Mouse (Mus musculus) heart, postnatal 25 days (tissue): ENCODE data around the gene Erbb2. TPM values are rescaled to one million over a fixed set of nuclear protein-coding genes. Genes with fewer than 3 reads are reported as not detected.

ENCODE experiments used
- DNase-seq: peaks from one replicate; pipeline ENCODE4 v3.0.0; 2022; ENCODE audit warnings: low spot score
- intact Hi-C: fragments of 180-260 bp; cut with DNase I; formaldehyde crosslinking; loops from one replicate; pipeline ENCODE4 v1.15.1; 2025
- total RNA-seq, 2 experiments: library from RNA; stranded (reverse); gene quantifications; 2 replicates each; pipeline ENCODE4 v1.2.3; 2021

Erbb2 gene
- total RNA-seq, 2 experiments from 2014 or later: 7.7 to 9.2 TPM

GRCm38 (mm10) chr11:98449921-98450771, 37.9 kb downstream of the Erbb2 start:
- DNase-seq: no peak
- intact Hi-C loops: no loop called here

- intact Hi-C loops: no loop called here
- DNase-seq: no peak
These were observed 43.2 kb downstream of the Erbb2 start for GRCm38 (mm10) chr11:98455484-98455883.

DNA sequence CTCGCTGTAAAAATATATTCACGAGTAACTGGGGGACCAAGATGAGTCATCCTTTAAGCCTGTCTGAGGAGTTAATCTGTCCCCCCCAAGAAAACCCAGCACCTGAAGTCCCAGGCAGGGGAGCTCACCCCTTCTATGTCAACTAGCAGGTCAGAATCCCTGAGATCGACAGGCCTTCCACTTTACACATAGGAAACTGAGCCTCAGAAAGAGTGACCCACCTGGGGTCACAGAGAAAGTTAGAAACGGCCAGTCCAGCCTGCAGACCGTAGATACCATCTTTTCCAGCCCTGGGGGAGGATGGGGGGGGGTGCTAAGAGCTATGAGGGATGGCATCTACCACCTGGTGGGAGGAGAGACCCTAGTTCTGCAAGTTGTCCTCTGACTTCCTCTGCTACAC, 44.3 kb downstream of the Erbb2 start:
- intact Hi-C loops: loop anchor here (2.0 kb wide), 1 partner anchor 192 kb away; no protein-coding TSS in a partner anchor
- no peak for DNase-seq

GRCm38 (mm10) chr11:98456945-98457344, 44.7 kb downstream of the Erbb2 start:
- intact Hi-C loops: loop anchor here (1.0 to 2.0 kb wide), 2 partner anchors 115 to 192 kb away; no protein-coding TSS in a partner anchor
- no peak for DNase-seq

DNA sequence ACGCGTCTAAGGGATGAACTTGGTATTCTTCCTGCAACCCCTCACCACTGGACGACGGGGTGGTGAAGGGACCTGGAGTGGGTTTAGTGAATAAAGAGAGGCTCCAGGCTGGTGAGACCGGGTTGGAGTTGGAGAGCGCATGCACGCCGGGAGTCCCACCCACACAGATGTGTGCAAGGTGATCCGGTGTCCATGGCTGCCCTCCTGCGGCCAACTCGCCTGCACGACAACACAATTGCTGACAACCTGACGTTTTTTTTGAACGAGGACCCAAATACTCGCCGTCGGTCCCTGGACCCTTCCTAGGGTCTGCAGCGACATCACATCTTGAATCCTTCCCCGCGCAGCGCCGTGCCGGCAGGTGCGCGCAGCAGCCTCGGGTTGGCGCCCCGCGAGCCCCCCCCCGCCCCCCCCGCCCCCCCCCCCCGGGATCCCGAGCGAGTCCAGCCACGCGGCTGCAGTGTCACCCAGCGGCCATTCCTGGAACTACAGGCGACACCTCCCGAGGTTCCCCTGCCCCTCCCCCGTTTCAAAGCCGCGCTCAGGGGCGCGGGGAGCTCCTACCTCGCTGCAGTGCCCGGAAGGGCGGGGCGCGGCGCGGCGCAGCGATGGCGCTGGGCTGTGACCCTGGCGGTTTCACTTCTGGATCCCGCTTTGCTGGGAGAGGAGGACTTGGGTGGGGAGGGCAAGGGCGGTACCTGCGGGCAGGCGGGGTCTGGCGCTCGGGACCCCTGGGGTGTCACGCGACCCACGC, 45.3 kb downstream of the Erbb2 start:
- DNase-seq: peak; percentile 49
- intact Hi-C loops: loop anchor here (1.0 to 2.0 kb wide), 2 partner anchors 115 to 193 kb away; no protein-coding TSS in a partner anchor

DNA sequence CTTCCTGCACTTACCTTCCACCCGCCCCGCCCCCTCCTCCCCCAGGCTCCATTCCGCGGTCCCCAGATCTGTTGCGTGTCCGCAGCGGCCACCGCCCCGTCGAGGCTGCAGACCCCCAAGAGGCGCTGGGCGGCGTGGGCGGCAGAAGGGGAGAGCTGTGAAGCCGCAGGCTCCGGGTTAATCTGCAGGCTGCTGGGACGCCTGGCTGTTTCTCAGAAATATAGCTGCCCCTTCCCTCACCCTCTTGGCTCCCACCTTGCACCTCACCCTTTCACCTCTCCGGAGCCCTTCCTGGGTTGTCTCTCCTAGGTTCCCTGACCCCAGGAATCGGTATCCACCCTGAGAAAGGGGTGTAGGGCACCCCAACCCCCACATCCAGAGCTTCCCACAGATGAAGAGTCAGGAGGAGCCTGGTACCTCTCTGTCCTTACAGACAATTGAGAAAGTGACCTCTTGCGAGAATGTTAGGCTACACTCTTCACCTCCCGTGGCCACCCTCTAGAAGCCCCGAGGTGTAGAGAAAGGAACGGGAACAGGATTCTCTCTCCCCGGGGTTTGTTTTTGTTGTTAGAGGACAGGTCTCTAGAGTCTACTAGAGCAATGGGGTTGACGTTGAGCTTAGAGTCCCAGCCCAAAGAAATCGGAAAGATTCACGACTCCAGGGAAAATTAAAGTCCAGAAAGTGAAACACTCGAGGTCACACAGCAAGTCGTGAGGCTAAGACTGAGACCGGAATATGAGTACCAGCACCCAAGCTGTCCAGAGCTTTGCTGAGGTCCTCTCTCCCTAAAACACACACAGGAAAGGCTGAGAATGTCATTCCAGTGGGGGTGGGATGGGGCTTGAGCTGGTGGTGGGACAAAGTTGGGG, 46.1 kb downstream of the Erbb2 start:
- no peak for DNase-seq
- intact Hi-C loops: no loop called here

DNA sequence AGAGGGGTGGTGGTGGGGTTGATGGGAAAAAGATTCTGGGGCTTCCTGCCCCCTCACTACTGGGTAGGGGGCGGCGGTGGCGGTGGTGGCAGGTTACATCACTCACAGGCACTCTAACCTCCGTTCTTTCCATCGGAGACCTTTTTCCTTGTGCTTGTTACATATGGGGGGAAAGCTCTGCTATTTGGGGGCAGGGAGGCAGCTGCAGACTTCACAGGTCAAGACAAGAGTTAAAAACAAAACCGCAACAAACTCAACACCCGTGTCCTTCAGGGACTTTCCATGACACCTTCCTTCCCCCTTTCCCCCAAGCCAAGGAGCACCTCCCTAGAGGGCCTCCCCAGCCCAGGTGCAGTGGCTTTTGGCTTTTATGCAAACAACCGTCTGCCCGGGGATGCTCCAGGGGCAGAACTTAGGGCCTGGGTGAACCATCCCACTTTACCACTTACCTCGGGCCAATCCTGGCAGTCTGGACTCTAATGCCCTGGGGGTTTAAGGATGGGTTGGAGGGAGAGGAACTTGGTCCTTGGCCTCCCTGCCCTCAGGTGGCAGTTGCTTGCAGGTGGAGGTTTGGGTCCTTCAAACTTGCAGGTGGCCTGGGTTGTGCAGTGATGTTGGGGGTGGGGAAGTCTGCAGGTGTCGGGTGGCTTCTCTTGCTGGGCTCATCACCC, 46.9 kb downstream of the Erbb2 start:
- intact Hi-C loops: no loop called here
- DNase-seq: no peak

DNA sequence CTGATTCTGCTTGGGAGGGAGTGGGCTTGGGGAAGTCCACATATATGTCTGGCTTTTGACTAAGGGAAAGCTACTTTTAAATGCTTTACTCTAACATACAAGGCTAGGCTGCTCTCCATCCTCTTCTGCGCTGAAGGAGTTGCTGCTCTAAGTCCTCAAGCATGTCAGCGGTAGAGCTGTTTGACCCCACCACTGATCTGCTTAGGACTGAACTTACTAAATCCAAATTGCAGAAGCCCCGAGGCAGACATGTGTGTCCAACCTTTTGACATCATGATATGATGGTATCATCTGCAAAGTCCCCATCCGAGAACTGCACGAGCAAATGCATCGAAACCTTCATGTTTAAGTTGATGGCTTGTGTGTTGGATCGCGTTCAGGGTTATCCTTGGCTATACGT, 47.6 kb downstream of the Erbb2 start:
- intact Hi-C loops: no loop called here
- DNase-seq: no peak

DNA sequence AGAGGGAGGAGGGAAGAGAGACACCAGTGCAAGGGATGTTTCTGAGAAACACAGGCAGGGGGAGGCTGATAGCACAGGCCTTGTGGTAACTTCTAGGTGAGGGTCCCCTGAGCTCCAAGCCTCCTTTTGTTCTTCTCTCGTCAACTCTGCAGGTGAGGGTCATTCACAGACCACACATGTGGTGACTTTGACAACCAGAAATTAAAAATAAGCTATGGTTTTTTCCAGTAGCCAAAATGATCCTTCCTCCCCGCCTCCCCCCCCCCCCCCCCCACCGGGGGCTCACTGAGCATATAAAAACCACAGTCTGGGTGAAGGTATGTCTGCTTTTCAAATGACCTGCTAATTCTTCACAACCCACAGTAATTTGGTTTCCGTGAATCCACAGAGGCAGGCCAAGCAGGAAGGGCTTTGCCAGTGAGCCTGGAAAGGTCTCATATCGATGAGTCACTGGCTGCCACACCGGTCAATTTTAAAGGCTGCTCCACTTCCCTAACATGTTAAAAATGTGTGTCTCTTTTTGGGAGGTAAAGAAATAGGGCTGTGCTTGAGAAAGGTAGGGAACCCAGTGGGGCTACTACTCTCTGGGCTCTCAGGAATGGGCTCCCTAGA, 48.9 kb downstream of the Erbb2 start:
- intact Hi-C loops: no loop called here
- DNase-seq: no peak

DNA sequence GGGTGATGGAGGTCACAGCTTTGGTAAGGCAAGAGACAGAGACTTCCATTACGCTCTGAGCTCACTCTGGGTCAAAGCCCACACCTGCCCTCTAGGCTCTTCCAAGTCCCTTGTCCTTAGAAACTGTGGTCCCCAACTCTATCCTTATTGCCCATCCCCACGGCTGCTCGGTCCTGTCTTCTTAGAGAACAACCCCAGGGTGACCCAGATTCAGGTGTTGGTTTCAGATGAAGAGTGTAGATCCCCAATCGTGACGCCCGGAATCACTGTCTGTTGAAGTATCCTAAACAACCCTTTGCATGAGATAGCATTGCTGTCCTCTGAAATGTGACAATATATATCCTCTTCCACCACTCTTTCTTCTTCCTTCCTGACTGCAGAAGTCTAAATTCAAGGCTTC, 50.0 kb downstream of the Erbb2 start:
- intact Hi-C loops: no loop called here

DNA sequence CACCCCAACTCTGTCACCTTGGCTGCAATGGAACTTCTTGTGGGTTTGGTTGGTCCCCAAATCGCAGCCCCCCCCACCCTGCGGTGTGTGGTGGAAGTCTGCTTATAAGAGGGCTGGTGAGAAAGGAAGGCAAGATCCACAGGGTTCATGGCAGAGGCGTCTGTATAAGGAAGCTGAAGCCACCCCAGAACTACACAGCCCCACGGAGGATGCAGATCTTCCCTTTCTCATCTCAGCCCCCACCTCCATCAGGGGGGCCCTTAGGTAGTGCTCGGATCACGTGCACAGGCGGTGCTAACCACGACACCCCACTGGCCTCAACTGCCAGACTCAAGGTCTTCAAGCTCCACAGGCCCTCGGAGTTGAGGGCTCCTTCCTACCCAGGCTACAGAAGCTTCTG, 51.6 kb downstream of the Erbb2 start:
- intact Hi-C loops: no loop called here
- no peak for DNase-seq

More for the DNA sequence above, 50.0 kb downstream of the Erbb2 start:
- DNase-seq: no peak

GRCm38 (mm10) chr11:98464516-98464915, 52.2 kb downstream of the Erbb2 start:
- no peak for DNase-seq
- intact Hi-C loops: no loop called here

DNA sequence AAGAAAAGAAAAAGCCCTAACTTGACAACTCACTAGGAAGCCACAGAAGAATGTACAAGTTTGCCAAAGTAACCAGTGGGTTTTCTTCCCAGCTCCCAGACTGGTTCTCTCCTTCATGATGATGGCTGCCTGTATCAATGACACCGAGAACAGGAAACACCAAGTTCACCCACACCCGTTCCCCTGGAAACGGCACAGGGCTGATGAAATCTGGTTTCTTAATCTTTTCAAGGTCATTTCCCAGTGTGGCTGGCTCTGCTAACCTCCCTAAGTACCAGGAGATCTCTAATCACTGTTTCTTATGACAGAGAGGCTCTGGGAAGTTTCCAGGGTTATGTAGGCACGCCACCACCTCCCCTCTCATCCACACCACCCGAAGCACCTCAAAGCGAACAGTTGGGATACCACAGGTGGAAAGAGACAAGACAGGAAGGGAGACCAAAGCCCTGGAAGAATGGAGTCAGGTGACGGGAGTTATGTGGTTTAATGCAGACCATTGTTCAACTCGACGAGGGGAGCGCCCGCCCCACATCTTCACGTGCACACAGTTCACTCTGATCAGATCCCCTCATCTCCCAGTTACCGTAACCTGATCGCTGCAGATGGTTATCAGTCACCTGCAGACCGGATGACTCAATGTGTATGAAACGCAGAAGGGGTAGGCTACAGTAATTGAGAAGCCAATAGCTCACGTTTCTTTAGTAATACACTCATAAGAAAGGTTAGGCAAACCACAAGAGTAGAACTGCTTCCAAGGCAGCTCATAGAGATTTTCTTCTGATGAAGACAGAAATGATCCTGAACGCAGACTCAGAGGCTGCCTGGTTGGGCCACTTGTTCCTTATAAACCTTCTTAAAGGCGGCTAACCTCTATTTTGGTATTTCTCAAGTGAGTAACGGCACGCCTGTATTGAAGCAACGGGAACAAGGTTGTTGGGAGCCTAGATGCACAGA, 57.8 kb downstream of the Erbb2 start:
- DNase-seq: no peak
- intact Hi-C loops: no loop called here

GRCm38 (mm10) chr11:98470795-98471194, 58.5 kb downstream of the Erbb2 start:
- intact Hi-C loops: no loop called here
- no peak for DNase-seq

DNA sequence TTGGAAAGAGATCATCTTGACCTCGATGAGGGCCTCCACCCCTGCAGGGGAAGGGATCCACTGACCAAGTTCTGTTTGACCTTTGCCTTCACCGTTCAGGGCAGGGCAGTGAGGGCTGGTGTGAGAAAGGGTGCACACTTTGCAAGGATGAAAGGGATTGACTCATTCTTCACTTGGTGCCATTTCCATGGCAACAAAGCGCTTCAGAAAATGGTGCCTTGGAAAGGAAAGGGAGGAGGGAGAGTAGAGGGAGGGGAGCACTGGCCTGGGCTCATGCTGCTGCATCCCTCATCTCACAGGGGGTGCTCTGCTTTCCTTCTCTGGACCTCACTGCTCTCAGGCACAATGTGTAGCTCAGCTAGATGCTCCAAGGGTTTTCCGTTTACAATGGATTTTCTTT, 60.4 kb downstream of the Erbb2 start:
- no peak for DNase-seq
- intact Hi-C loops: no loop called here

DNA sequence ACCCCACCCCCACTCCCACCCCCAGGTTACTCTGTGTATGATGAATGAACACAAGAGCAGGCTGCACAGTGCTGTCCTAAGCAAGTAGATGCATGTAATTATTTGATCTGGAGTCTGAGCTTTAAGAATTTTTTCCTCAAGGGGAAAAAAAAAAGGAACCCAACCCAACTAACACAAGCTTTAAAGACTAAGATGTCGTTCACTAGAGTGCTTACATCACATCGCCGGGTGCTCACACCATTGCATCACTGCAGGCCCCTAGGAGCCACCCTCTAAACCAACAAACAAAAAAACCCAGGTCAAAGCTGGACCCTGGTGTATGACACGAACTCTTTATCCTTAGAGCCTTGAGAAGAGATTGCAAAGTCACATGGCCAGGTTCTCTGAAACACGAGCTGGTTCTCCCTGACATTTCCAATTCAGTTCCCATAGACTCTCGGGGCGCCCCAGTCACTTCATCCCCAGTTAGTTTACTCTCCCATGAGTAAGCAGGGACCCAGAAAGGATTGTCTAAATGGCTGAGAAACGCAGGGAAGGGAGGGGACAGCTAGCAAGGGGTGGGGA, 61.7 kb downstream of the Erbb2 start:
- intact Hi-C loops: no loop called here

DNA sequence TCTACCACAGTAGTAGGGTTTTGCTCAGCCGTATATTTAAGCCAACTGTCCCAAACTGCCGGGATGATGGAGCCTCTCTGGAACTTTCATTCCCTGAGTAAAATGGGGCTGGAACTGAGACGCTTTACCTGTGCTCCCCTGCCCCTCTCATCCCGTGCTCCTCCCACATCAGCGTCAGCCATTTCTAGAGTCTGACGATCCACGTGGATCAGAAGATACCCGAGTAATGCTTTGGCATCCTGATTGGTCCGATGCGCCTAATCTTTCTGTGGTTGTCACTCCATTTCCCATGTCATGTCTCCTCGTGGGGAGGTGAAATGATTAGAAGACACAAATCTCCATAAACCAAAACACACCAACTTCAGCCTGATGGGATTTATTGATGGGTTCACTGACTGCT, 62.7 kb downstream of the Erbb2 start:
- intact Hi-C loops: no loop called here
- no peak for DNase-seq

More for the DNA sequence above, 61.7 kb downstream of the Erbb2 start:
- DNase-seq: no peak
